Mouse (Mus musculus): Measurements from ENCODE around the gene Slc7a1. TPM values are rescaled to one million over a fixed set of nuclear protein-coding genes. Genes with fewer than 3 reads are reported as not detected.
"Not testable (repeated sequence)": the region's sequence is repeated elsewhere in the genome, so short reads cannot be mapped to it uniquely, and the experiment has no call there.

The Slc7a1 gene
- polyA plus RNA-seq, 1 experiment = 4.9 TPM

- DNase-seq (ENCODE audit: low spot score) = not testable (repeated sequence)
These were observed 73.4 kb downstream of the Slc7a1 start for GRCm38 (mm10) chr5:148326295-148326694.

- no peak for DNase-seq (ENCODE audit: low spot score)
These were observed 74.3 kb downstream of the Slc7a1 start for GRCm38 (mm10) chr5:148325317-148325885.

DNA sequence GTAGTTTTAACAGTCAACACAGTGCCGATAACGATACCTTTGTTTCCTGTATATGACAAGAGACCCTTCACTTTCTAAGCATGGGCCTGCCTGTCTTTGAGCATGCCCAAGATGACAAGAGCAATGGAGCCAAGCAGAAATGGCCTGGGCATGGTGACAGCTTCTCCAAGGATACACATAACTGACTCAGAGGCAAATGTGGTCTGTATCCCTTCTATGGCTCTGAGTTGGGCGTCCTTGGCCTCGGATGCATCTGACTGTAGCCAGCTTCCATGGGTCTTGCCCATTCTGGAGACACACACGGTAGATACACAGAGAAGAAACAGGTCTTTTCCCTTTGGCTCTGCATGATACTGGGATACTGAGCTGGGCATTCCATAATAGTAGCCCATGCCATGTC is 84.8 kb downstream of the Slc7a1 start:
- no peak for DNase-seq (ENCODE audit: low spot score)

- no peak for DNase-seq (ENCODE audit: low spot score)
These were observed 87.3 kb downstream of the Slc7a1 start for GRCm38 (mm10) chr5:148312443-148312842.

DNA sequence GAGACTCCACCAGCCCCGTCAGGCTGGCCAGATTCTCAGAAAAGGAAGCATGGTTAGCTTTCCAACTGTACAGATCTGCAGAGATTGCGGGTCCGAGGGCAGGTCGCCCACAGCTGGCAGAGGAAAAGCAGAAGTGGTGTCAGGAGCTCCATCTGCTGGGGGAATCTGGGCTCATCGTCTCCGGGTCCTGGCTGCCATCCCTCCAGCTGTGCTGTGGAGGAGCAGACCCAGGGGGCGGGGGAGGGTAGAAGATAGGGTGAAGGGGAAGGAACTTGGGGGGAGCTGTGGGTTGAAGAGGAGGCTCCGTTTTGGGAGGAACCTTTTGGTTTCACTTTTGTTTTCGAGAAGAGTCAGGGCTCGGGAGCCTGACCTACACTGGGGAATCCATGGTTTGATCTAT is 88.9 kb downstream of the Slc7a1 start:
- no peak for DNase-seq (ENCODE audit: low spot score)

GRCm38 (mm10) chr5:148304112-148304511 is 95.6 kb downstream of the Slc7a1 start:
- DNase-seq (ENCODE audit: low spot score) = no peak

GRCm38 (mm10) chr5:148302968-148303367 is 96.7 kb downstream of the Slc7a1 start:
- no peak for DNase-seq (ENCODE audit: low spot score)

GRCm38 (mm10) chr5:148293346-148293745 is 106.4 kb downstream of the Slc7a1 start:
- no peak for DNase-seq (ENCODE audit: low spot score)

GRCm38 (mm10) chr5:148292862-148293261 is 106.8 kb downstream of the Slc7a1 start:
- no peak for DNase-seq (ENCODE audit: low spot score)

GRCm38 (mm10) chr5:148289951-148290350 is 109.8 kb downstream of the Slc7a1 start:
- no peak for DNase-seq (ENCODE audit: low spot score)

DNA sequence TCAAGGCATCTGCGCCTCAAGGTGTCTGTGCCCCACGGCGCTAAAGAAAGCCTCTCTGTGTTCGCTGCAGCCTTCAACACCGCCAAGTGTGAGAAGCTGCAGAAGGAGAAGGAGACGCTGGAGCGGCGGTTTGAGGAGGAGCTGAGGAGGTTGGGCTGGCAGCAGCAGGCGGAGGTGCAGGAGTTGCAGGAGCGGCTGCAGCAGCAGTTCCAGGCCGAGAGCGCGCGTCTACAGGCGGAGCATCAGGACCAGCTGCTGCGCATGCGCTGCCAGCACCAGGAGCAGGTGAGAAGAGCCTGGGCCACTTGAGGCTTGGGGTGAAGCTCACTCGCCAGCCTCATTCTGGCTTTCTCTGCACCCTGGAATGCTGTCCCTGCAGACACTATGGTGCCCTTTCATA is 110.9 kb downstream of the Slc7a1 start:
- DNase-seq (ENCODE audit: low spot score) = no peak

DNA sequence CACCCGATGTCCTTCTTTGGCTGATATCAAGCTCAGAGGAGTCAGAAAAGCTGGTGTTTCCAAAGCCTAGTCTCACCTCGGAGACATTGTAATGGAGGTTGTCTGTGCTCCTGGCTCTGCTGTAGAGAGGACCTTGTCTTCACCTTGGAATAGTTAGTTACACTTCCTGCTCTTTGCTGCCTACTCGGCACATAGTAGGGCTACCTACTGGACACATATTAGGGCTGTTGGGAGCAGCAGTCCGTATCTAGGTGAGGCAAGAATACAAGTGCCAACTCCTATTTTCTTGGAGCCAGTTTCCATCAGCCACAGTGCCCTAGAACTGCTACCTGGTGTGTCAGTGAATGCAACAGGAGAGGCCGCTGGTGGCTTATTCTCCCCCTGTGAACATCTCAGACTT is 112.2 kb downstream of the Slc7a1 start:
- no peak for DNase-seq (ENCODE audit: low spot score)

- no peak for DNase-seq (ENCODE audit: low spot score)
These were observed 116.1 kb downstream of the Slc7a1 start for GRCm38 (mm10) chr5:148283584-148283983.

- no peak for DNase-seq (ENCODE audit: low spot score)
These were observed 116.5 kb downstream of the Slc7a1 start for GRCm38 (mm10) chr5:148283177-148283576.

DNA sequence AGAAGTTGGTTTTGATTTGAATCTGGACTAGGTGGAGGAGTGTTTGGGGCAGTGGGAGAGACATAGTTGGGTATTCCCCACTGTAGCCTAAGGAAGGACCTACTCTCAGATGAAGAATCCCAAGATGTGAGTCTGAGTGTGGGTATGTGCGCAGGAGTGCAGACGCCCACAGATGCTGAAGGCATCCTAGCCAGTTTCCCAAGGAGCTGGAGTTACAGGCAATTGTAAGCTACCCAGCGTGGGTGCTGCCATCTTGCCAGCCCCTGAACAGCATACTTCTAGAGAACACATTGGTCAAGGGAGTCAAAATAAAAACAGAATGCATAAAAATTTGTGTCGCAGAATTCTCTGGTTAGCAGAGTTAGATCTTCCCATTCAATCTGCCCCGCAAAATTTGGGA is 117.1 kb downstream of the Slc7a1 start:
- no peak for DNase-seq (ENCODE audit: low spot score)

DNA sequence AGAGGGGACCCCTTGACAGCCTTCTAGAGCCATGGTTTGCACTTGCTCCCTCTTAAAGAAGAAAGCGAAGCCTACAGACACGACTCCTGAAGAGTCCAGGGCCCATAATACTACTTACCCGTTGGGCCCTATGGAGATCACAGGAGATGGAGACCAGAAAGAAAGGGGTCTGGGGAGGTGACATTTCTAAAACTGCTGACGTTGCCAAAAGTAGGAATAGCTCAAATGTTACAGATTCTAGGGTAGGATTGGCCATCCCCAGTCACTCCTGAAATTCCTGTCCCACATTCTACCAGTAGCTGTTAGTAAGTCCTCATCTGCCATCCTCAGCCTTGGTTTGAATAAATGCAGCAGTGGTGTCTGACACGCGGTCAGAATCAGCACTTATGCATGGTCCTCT is 117.6 kb downstream of the Slc7a1 start:
- no peak for DNase-seq (ENCODE audit: low spot score)

- DNase-seq (ENCODE audit: low spot score) = no peak
These were observed 119.4 kb downstream of the Slc7a1 start for GRCm38 (mm10) chr5:148280321-148280720.

DNA sequence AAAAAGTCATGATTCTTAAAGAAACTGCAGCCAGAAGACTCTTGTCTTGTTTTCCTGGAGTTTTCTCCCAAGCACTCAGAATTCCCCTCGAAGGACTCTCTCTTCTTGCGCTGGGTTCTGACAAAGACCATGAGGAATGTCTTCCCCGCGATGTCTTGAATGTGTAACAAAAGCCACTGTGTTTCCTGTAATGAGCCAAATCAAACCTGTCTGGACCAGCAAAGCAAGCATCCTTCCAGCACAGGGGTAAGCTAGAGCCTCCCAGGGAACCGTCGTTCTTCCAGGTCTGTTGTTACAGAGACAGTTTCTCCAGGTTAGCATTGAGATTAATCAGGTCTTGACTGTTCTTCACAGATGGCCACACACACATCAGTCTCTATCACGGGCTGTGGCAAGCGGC is 121.5 kb downstream of the Slc7a1 start:
- DNase-seq (ENCODE audit: low spot score) = no peak

Other genes starting within 250 kb of the Slc7a1 start
- 50.8 and 66.5 TPM in 2 replicates for gene Ubl3, start 152.9 kb upstream of the Slc7a1 start, polyA plus RNA-seq (2012; rRNA removed)